Mouse (Mus musculus): ENCODE results near the gene Pla1a. TPM values are rescaled to one million over a fixed set of nuclear protein-coding genes. Genes with fewer than 3 reads are reported as not detected.

The Pla1a gene
- polyA plus RNA-seq, 1 experiment from 2014 or later: 0.67 TPM

DNA sequence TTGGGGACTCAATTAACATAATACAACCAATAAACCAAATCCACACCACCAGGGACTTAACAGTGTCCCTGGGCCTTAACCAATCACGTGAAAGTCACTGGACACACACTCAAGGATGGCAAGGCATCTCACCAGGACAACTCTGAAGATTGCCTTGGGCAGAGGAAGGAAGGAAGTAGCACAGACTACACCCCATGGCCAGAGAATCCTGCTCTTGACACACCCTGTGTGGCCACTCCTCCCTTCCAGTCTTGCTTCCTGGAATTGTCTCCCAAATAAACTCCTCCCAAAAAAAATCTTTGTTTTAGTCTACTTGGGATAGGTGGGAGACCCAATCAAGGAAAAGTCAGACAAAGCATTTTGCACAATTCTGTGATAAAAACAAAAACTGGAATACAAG is 12.1 kb upstream of the Pla1a start:
- no peak overlapping the region for H3K4me2 ChIP-seq
- H3K4me3 ChIP-seq: no peak overlapping the region
- WGBS: 81% methylated on average over 1 of the region's 1 CpGs
- no peak overlapping the region for H3K27ac ChIP-seq
- ATAC-seq (ENCODE audit: insufficient number of reproducible peaks, low FRiP score, low TSS enrichment, low read depth): no peak
- H3K27me3 ChIP-seq: no peaks in the 10 kb centered on the region
- H3K9me3 ChIP-seq: no peaks in the 10 kb centered on the region
- H3K36me3 ChIP-seq: peaks cover 53% of the 10 kb centered on the region
- H3K4me1 ChIP-seq: 0 out of 2 replicates have a peak, but pooled peaks cover 2% of the 10 kb centered on the region
- no peak overlapping the region for H3K9ac ChIP-seq

- H3K4me2 ChIP-seq: no peak overlapping the region
- peaks cover 47% of the 10 kb centered on the region for H3K36me3 ChIP-seq
- no peak overlapping the region for H3K9ac ChIP-seq
- no peaks in the 10 kb centered on the region for H3K9me3 ChIP-seq
- WGBS: 95% methylated on average over 7 of the region's 7 CpGs
- no peak for ATAC-seq (ENCODE audit: insufficient number of reproducible peaks, low FRiP score, low TSS enrichment, low read depth)
- no peak overlapping the region for H3K4me3 ChIP-seq
- H3K4me1 ChIP-seq: no peaks in the 10 kb centered on the region
- no peak overlapping the region for H3K27ac ChIP-seq
- no peaks in the 10 kb centered on the region for H3K27me3 ChIP-seq
Observed at GRCm38 (mm10) chr16:38443721-38444464, 10.9 kb upstream of the Pla1a start.

- Histone ChIP-seq H3K27me3 (no peaks in the 10 kb centered on the region), H3K9ac (no peak overlapping the region), H3K9me3 (no peaks in the 10 kb centered on the region), H3K4me1 (no peaks in the 10 kb centered on the region), H3K36me3 (peaks cover 32% of the 10 kb centered on the region), H3K4me2 (no peak overlapping the region), H3K27ac (no peak overlapping the region), H3K4me3 (no peak overlapping the region)
- no peak for ATAC-seq (ENCODE audit: insufficient number of reproducible peaks, low FRiP score, low TSS enrichment, low read depth)
- WGBS: 83% methylated on average over 8 of the region's 8 CpGs
Observed at GRCm38 (mm10) chr16:38442216-38442615, 9.3 kb upstream of the Pla1a start.

GRCm38 (mm10) chr16:38441611-38442010 is 8.7 kb upstream of the Pla1a start:
- Histone ChIP-seq H3K4me1 (no peaks in the 10 kb centered on the region), H3K36me3 (peaks cover 26% of the 10 kb centered on the region), H3K27me3 (no peaks in the 10 kb centered on the region), H3K27ac (no peak overlapping the region), H3K9ac (no peak overlapping the region), H3K4me2 (no peak overlapping the region), H3K9me3 (no peaks in the 10 kb centered on the region), H3K4me3 (no peak overlapping the region)
- no peak for ATAC-seq (ENCODE audit: insufficient number of reproducible peaks, low FRiP score, low TSS enrichment, low read depth)
- WGBS: 80% methylated on average over 5 of the region's 5 CpGs

- 73% methylated on average over 6 of the region's 6 CpGs for WGBS
- no peaks in the 10 kb centered on the region for H3K27me3 ChIP-seq
- no peaks in the 10 kb centered on the region for H3K9me3 ChIP-seq
- H3K36me3 ChIP-seq: peaks cover 14% of the 10 kb centered on the region
- no peak for ATAC-seq (ENCODE audit: insufficient number of reproducible peaks, low FRiP score, low TSS enrichment, low read depth)
- no peak overlapping the region for H3K27ac ChIP-seq
- no peaks in the 10 kb centered on the region for H3K4me1 ChIP-seq
- no peak overlapping the region for H3K4me3 ChIP-seq
- no peak overlapping the region for H3K4me2 ChIP-seq
- no peak overlapping the region for H3K9ac ChIP-seq
Observed at GRCm38 (mm10) chr16:38440403-38440802, 7.5 kb upstream of the Pla1a start.

DNA sequence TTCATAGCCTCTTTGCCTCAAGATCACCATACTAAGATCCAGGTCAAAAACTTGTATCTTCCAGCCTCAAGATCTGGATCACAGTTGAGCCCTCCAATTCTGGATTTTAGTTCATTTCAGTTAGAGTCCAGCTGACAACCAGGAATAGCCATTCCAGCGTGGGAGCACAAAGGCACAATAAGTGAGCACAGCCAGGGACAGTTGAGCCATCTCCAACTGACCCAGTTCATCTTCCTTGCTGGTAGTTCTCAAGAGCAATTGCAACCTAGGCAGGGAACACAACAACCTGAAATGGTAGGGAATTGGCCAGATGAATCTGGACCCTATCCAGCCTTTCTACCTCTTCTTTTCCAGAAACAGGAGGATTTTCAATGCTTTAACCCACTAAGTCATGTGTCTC is 6.2 kb upstream of the Pla1a start:
- Histone ChIP-seq H3K4me2 (no peak overlapping the region), H3K36me3 (peaks cover 2% of the 10 kb centered on the region; the same call in 1 of the 2 replicates), H3K27me3 (no peaks in the 10 kb centered on the region), H3K9ac (no peak overlapping the region), H3K9me3 (no peaks in the 10 kb centered on the region), H3K4me3 (no peak overlapping the region), H3K4me1 (no peaks in the 10 kb centered on the region), H3K27ac (no peak overlapping the region)
- WGBS: 95% methylated on average over 1 of the region's 1 CpGs
- no peak for ATAC-seq (ENCODE audit: insufficient number of reproducible peaks, low FRiP score, low TSS enrichment, low read depth)

DNA sequence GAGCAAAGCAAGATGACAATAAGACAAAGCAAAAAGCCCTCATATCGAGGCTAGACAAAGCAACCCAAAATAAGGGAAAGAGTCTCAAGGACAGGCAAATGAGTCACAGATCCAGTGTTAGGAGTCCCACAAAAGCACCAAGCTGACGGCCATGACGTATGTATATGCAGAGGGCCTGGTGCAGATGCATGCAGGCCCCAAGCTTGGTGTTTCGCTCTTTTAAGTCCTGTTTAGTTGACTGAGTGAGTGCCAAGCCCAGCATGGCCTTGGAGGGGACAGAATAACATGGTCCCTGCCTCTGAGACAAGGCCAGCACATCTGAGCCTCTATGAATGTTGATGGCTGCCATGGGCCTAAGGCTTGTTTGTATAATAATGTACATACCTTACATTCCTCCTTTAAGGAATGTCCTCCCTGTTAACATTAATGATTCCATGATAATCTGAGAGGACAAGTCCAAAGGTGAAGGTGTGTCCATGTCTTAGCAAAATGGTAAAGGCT is 1.4 kb upstream of the Pla1a start:
- Histone ChIP-seq H3K4me1 (no peaks in the 10 kb centered on the region), H3K4me2 (no peak overlapping the region), H3K4me3 (no peak overlapping the region), H3K27me3 (no peaks in the 10 kb centered on the region), H3K27ac (no peak overlapping the region), H3K9me3 (no peaks in the 10 kb centered on the region), H3K36me3 (no peaks in the 10 kb centered on the region), H3K9ac (no peak overlapping the region)
- no peak for ATAC-seq (ENCODE audit: insufficient number of reproducible peaks, low FRiP score, low TSS enrichment, low read depth)
- 87% methylated on average over 4 of the region's 4 CpGs for WGBS

DNA sequence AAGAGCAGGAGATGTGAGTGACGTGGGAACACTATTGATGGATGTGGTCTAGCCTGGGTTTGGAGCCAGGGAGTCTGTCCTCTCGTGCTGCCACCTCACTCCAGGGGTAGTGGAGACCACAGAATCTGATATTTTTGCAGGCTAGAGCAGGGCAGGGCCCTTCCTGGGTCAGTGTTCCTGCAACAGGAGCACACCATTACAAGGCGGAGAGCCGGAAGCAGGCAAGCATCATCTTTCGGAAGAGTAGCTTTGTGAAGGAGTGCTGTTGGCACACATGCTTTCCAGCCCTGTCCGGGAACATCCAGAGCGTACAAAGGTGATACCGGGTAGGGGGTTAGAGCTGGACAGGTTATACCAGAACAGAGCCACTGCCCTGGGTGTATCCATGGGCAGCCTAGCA is 569 bp upstream of the Pla1a start:
- Histone ChIP-seq H3K4me2 (no peak overlapping the region), H3K9ac (no peak overlapping the region), H3K4me1 (no peaks in the 10 kb centered on the region), H3K36me3 (no peaks in the 10 kb centered on the region), H3K27ac (no peak overlapping the region), H3K9me3 (no peaks in the 10 kb centered on the region), H3K4me3 (no peak overlapping the region), H3K27me3 (no peaks in the 10 kb centered on the region)
- 82% methylated on average over 8 of the region's 8 CpGs for WGBS
- ATAC-seq (ENCODE audit: insufficient number of reproducible peaks, low FRiP score, low TSS enrichment, low read depth): no peak

DNA sequence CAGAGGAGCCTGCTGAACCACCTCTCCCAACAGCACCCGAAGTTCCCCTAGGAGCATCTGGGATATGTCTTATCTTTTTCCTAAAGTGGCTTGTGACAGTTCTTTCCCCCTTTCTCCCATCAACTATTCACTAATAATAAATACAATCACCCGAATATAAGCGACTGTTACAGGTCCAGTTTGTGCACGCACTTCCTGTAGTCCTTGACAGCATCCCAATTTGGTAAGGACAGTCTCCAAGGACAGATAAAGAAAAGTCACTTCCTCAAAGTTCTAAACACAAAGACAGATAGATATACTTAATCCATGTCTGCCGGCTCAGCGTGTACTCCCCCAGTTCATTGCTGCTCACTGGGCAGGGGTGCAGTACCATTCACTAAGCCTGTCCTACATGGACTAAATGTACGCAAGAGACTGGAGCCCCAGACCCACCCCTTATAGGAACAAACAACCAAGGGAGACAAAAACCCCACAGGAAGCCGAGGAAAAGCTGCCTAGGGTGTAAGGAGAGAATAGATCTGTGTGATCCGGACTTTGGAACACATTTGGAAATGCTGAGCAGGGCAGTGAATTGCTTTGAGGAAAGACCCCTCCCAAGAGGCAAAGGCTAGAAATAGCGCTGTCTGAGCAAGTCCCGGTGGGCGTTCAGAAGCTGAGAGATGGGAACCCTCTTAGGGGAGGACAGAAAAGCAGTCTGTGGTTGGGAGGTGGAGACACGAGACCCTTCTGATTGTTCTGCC is 1.3 kb downstream of the Pla1a start:
- no peaks in the 10 kb centered on the region for H3K27me3 ChIP-seq
- no peaks in the 10 kb centered on the region for H3K9me3 ChIP-seq
- 71% methylated on average over 13 of the region's 13 CpGs for WGBS
- H3K36me3 ChIP-seq: no peaks in the 10 kb centered on the region
- H3K4me1 ChIP-seq: no peaks in the 10 kb centered on the region
- ATAC-seq (ENCODE audit: insufficient number of reproducible peaks, low FRiP score, low TSS enrichment, low read depth): no peak
- H3K9ac ChIP-seq: no peak overlapping the region
- no peak overlapping the region for H3K4me2 ChIP-seq
- no peak overlapping the region for H3K4me3 ChIP-seq
- H3K27ac ChIP-seq: no peak overlapping the region

DNA sequence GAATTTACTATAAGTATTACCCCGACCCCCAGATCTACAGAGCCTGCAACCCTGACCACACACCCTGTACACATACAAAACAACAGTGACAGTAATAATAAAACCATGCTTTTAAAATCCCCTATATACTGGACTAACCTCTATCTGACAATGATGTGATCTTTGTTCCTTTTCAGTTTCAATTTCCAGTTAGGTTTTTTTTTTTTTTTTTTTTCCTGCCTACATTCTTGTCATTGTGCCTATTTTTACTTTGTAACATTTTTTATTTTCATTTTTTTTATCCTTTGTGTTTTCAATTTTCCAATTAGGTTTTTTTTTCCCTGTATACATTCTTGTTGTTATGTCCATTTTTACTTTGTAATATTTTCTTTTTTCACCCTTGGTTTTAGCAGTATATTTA is 7.1 kb downstream of the Pla1a start:
- Histone ChIP-seq H3K9me3 (no peaks in the 10 kb centered on the region), H3K9ac (no peak overlapping the region), H3K36me3 (no peaks in the 10 kb centered on the region), H3K4me1 (no peaks in the 10 kb centered on the region), H3K27ac (no peak overlapping the region), H3K4me2 (no peak overlapping the region), H3K4me3 (no peak overlapping the region), H3K27me3 (no peaks in the 10 kb centered on the region)
- WGBS: 75% methylated on average over 1 of the region's 1 CpGs
- no peak for ATAC-seq (ENCODE audit: insufficient number of reproducible peaks, low FRiP score, low TSS enrichment, low read depth)

DNA sequence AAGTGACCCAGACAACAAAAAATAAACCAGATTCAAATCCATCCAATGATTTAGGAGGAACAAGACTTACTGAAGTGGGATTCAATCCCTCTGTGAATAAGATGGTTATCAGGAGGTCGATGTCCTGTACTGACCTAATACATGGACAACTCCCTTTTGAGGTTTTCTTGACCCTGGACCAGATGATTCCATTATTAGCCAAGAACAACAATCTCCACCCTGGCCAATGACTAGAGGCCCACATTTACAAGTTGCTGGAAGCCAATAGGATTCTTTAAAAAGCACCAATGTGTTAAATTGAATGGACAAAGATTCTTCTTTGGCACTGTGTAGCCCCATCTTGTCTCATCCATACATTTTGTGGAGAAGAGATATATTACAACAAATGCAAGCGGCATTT is 7.6 kb downstream of the Pla1a start:
- H3K4me3 ChIP-seq: no peak overlapping the region
- no peaks in the 10 kb centered on the region for H3K9me3 ChIP-seq
- no peaks in the 10 kb centered on the region for H3K4me1 ChIP-seq
- H3K27me3 ChIP-seq: no peaks in the 10 kb centered on the region
- H3K4me2 ChIP-seq: no peak overlapping the region
- H3K9ac ChIP-seq: no peak overlapping the region
- no peak for ATAC-seq (ENCODE audit: insufficient number of reproducible peaks, low FRiP score, low TSS enrichment, low read depth)
- WGBS: 82% methylated on average over 2 of the region's 2 CpGs
- H3K27ac ChIP-seq: no peak overlapping the region
- no peaks in the 10 kb centered on the region for H3K36me3 ChIP-seq

DNA sequence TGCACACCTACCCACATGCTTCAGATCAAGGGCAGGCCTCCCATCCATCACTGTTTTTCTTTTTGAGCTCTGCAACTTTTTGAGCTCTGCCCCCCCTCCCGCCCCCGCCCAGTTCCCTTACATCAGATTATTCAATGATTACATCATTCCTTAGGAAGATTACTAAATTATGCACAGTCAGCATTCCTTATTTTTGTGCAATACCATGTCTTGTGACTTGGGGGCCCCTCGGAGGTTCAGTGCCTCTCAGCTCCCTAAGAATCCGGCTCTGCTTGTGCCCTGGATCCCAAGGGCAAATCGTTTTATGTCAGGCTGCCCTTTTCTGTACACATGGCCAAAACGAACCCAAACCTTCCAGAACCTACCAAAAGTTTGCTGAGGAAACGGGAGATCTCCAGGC is 18.0 kb downstream of the Pla1a start:
- WGBS: 72% methylated on average over 7 of the region's 7 CpGs
- Histone ChIP-seq H3K27ac (no peak overlapping the region), H3K36me3 (no peaks in the 10 kb centered on the region), H3K4me3 (no peak overlapping the region), H3K27me3 (no peaks in the 10 kb centered on the region), H3K9me3 (no peaks in the 10 kb centered on the region), H3K4me2 (no peak overlapping the region), H3K9ac (no peak overlapping the region), H3K4me1 (no peaks in the 10 kb centered on the region)
- no peak for ATAC-seq (ENCODE audit: insufficient number of reproducible peaks, low FRiP score, low TSS enrichment, low read depth)

Data from limb, embryonic 15.5 days (tissue).